Mouse (Mus musculus): ENCODE measurements around the gene Lag3. TPM values are rescaled to one million over a fixed set of nuclear protein-coding genes. Genes with fewer than 3 reads are reported as not detected.

The Lag3 gene
- polyA plus RNA-seq, 1 experiment, result 0.44 TPM

DNA sequence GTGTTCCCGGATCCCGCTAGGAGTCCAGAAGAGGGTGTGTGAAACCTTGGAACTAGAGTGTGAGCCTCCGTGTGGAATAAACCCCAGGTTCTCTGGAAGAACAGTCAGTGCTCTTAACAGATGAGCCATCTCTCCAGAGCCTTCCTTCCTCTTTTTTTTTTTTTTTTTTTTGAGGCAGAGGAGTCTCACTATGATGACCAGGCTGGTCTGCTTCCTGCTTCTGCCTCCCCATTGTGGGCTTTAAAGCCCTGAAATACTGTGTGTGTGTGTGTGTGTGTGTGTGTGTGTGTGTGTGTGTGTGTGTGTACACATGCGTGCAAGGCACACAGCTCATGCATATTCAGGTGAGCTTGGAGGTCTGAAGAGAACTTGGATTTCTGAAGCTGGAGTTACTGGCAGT lies 10.0 kb upstream of the Lag3 start:
- no peak for TF ChIP-seq POLR2A (IDR thresholded peaks at IDR 0.05; ENCODE audit: borderline replicate concordance, low read depth, low read length)
- no peak for TF ChIP-seq CTCF (IDR thresholded peaks at IDR 0.05; ENCODE audit: low read depth, low read length)
- peak overlapping the region; percentile 72 for H3K27ac ChIP-seq (ENCODE audit: insufficient read depth, low read depth, low read length)

GRCm38 (mm10) chr6:124920318-124921085 lies 9.0 kb upstream of the Lag3 start:
- TF ChIP-seq POLR2A (IDR thresholded peaks at IDR 0.05; ENCODE audit: borderline replicate concordance, low read depth, low read length), result no peak
- no peak for TF ChIP-seq CTCF (IDR thresholded peaks at IDR 0.05; ENCODE audit: low read depth, low read length)
- Histone ChIP-seq H3K4me3 (ENCODE audit: insufficient read depth, low read length) (no peak overlapping the region), H3K27ac (ENCODE audit: insufficient read depth, low read depth, low read length) (peak overlapping the region; percentile 72), H3K4me1 (ENCODE audit: control insufficient read depth, insufficient read depth, low read length) (peaks cover 39% of the 10 kb centered on the region)

More for the DNA sequence above, 10.0 kb upstream of the Lag3 start:
- H3K4me3 ChIP-seq (ENCODE audit: insufficient read depth, low read length), result no peak overlapping the region
- peaks cover 36% of the 10 kb centered on the region for H3K4me1 ChIP-seq (ENCODE audit: control insufficient read depth, insufficient read depth, low read length)

- TF ChIP-seq POLR2A (IDR thresholded peaks at IDR 0.05; ENCODE audit: borderline replicate concordance, low read depth, low read length) (no peak), CTCF (IDR thresholded peaks at IDR 0.05; ENCODE audit: low read depth, low read length) (no peak)
- H3K4me1 ChIP-seq (ENCODE audit: control insufficient read depth, insufficient read depth, low read length), result peaks cover 44% of the 10 kb centered on the region
- H3K27ac ChIP-seq (ENCODE audit: insufficient read depth, low read depth, low read length), result peak within 1 kb of the TSS; percentile 72
- H3K4me3 ChIP-seq (ENCODE audit: insufficient read depth, low read length), result no peak within 1 kb of the TSS
Measured at GRCm38 (mm10) chr6:124919695-124920317, 8.3 kb upstream of the Lag3 start, which contains the start of gene Ptms. Gene Ptms, minus strand, starts transcription at chr6:124920103.

- TF ChIP-seq CTCF (IDR thresholded peaks at IDR 0.05; ENCODE audit: low read depth, low read length) (no peak), POLR2A (IDR thresholded peaks at IDR 0.05; ENCODE audit: borderline replicate concordance, low read depth, low read length) (no peak)
- Histone ChIP-seq H3K4me3 (ENCODE audit: insufficient read depth, low read length) (no peak overlapping the region), H3K27ac (ENCODE audit: insufficient read depth, low read depth, low read length) (no peak overlapping the region), H3K4me1 (ENCODE audit: control insufficient read depth, insufficient read depth, low read length) (peaks cover 52% of the 10 kb centered on the region)
Measured at GRCm38 (mm10) chr6:124918890-124919627, 7.6 kb upstream of the Lag3 start.

GRCm38 (mm10) chr6:124918331-124918690 lies 6.8 kb upstream of the Lag3 start:
- H3K4me3 ChIP-seq (ENCODE audit: insufficient read depth, low read length), result peak overlapping the region; percentile 82
- TF ChIP-seq CTCF (IDR thresholded peaks at IDR 0.05; ENCODE audit: low read depth, low read length) (no peak), POLR2A (IDR thresholded peaks at IDR 0.05; ENCODE audit: borderline replicate concordance, low read depth, low read length) (no peak)
- H3K27ac ChIP-seq (ENCODE audit: insufficient read depth, low read depth, low read length), result peak overlapping the region; percentile 33; the same call in 1 of the 2 replicates
- H3K4me1 ChIP-seq (ENCODE audit: control insufficient read depth, insufficient read depth, low read length), result peaks cover 57% of the 10 kb centered on the region

DNA sequence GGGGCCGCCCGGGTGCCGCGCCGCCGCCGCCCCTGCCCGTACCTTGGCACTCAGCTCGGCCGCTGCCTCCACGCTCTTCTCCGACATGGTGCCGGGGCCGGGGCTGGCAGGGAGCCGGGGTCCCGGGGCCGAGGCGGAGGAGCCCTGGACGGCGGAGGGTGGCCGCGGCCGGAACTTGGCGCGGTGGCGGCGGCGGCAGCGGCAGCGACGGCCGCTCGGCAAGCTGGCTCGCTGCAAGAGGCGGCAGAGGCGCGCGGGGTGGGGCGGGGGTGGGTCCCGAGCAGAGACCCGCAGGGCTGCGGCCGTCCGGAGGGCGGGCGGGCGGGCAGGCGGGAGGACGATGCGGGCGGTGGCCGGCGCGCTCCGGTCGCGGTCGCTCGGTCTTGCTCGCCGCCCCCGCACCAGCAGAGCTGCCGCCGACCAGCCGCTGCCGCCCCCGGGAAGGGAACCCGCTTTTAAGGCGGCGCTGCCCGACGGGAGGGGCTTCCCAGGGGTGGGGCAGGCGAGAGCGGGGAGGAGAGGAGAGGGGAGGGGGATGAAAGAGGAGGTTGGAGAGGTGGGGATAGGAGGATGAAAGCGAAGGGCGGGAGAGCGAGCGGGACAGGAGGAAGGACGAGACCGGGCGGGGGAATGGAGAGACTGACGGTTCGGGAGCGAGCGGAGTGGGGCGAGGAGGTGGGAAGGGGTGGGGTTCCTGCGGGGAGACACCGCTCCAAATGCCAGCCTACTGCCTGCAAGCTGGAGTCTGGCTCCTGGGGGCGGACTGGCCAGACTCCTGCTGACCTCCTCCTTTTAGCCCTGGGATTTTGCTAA lies 6.2 kb upstream of the Lag3 start:
- Histone ChIP-seq H3K4me1 (ENCODE audit: control insufficient read depth, insufficient read depth, low read length) (peaks cover 63% of the 10 kb centered on the region), H3K4me3 (ENCODE audit: insufficient read depth, low read length) (peak overlapping the region; percentile 82), H3K27ac (ENCODE audit: insufficient read depth, low read depth, low read length) (peak overlapping the region; percentile 73)
- TF ChIP-seq CTCF (IDR thresholded peaks at IDR 0.05; ENCODE audit: low read depth, low read length), result no peak
- no peak for TF ChIP-seq POLR2A (IDR thresholded peaks at IDR 0.05; ENCODE audit: borderline replicate concordance, low read depth, low read length)

DNA sequence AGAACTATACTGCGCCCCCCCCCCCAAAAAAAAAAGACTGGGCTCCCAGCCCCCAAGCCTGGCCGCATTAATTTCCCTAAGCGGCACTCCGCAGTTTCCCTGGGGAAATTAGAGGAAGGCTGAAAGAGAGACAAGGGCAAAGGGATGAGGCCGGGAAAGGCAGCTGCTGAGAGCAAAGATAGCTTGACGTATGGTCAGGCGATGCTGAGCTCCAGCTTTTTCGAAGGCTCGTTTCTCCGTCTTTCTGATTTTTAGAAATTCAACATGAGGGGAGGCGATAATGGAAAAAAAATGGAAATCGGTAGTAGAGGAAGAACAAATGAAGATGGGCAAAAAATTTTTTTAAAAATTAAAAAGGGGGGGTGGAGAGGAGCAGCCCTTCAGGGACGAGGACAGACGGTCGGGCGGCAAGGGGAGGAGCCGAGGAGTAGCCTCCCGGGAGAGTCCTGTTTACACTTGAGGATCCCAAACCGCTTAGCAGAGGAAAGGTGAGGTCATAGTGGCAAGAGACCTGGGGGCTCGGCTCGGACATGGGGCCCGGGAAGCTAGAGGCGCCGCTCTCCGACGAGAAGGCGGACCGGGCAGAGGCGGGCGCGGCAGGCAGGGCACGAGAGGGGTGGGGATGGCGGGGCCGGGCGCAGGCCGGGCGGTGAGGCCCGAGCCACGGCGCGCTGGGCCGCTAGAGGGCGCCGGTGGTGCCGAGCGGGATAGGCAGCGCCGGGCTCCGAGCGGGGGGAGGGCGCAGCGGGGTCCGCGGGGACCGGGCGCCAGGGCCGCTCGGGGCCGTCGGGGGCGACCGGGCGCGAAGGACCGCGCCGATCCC lies 5.4 kb upstream of the Lag3 start:
- Histone ChIP-seq H3K27ac (ENCODE audit: insufficient read depth, low read depth, low read length) (peak overlapping the region; percentile 73), H3K4me3 (ENCODE audit: insufficient read depth, low read length) (peak overlapping the region; percentile 82), H3K4me1 (ENCODE audit: control insufficient read depth, insufficient read depth, low read length) (peaks cover 61% of the 10 kb centered on the region)
- no peak for TF ChIP-seq CTCF (IDR thresholded peaks at IDR 0.05; ENCODE audit: low read depth, low read length)
- TF ChIP-seq POLR2A (IDR thresholded peaks at IDR 0.05; ENCODE audit: borderline replicate concordance, low read depth, low read length), result no peak

DNA sequence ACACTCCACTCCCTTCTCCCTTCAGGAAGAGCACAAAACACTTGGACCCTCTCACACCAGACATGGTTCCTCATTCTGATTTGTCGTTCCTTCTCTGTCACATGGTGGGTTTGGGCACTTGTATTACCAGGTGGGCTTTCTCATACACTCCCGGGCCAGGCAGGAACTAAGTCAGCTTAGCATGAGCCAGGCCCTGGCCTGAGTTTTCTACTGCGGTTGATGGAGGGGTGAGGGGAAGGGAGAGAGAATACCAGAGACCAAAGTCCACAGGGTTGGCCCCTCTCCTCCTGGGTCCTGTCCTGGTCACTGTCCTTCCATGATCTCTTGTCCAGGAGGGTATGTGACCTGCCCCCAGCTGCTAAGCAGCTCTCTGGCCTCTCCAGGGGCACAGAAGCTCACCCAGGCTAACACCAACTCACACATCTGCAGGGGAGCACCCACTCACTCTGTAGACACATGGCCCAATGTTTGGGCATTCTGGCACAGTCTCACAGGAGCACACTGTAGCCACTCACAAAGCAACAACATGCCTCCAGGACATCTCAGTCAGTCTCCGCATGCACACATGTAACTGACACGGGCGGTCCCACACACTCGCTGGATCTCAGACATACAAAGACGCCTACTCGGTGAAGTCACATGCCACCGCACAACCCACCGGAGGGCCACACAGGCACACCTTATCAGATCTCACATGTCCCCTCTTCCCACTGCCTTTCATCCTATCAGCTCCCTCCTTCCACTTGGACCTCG lies 4.6 kb upstream of the Lag3 start:
- H3K27ac ChIP-seq (ENCODE audit: insufficient read depth, low read depth, low read length), result peak overlapping the region; percentile 73
- peak overlapping the region; percentile 82 for H3K4me3 ChIP-seq (ENCODE audit: insufficient read depth, low read length)
- TF ChIP-seq POLR2A (IDR thresholded peaks at IDR 0.05; ENCODE audit: borderline replicate concordance, low read depth, low read length) (no peak), CTCF (IDR thresholded peaks at IDR 0.05; ENCODE audit: low read depth, low read length) (no peak)
- peaks cover 56% of the 10 kb centered on the region for H3K4me1 ChIP-seq (ENCODE audit: control insufficient read depth, insufficient read depth, low read length)
